ENCODE assay signal across 12 mouse cellular contexts in genomic region chr6:84693844-84694243, GRCm38 (mm10).
"Had no signal": no experiment of that assay in that cellular context is flagged by ENCODE, and none has a peak within 500 bp of the region (broad histone marks: within the 10 kb centered on the region; RNA-seq: fewer than 3 reads in every experiment).

No protein-coding gene starts in this region.

- H3K4me3 ChIP-seq: left cerebral cortex, adult 2 months; limb, embryonic 15.5 days; liver, embryonic 12.5 days; myocyte; neural tube, embryonic 15.5 days had no signal

- H3K9me3 ChIP-seq: limb, embryonic 15.5 days; liver, embryonic 12.5 days; neural tube, embryonic 15.5 days had no signal

- H3K27ac ChIP-seq: left cerebral cortex, adult 2 months; limb, embryonic 15.5 days; liver, embryonic 12.5 days; neural tube, embryonic 15.5 days had no signal

- ATAC-seq: intestine, embryonic 16.5 days; liver, embryonic 12.5 days had no signal

- H3K9ac ChIP-seq: limb, embryonic 15.5 days; liver, embryonic 12.5 days; lung, embryonic 14.5 days; neural tube, embryonic 15.5 days had no signal

- DNase-seq: kidney, adult 2 months; kidney, postnatal 36 days; lung, embryonic 14.5 days; right cerebral cortex, adult 18-20 months; right cerebral cortex, postnatal 25 days; thymus, postnatal 36 days had no signal

- H3K36me3 ChIP-seq: limb, embryonic 15.5 days; liver, embryonic 12.5 days; neural tube, embryonic 15.5 days had no signal

- H3K4me2 ChIP-seq: limb, embryonic 15.5 days; liver, embryonic 12.5 days; lung, embryonic 14.5 days; neural tube, embryonic 15.5 days had no signal

- H3K27me3 ChIP-seq: limb, embryonic 15.5 days; liver, embryonic 12.5 days; neural tube, embryonic 15.5 days had no signal
